Mouse (Mus musculus) brain, embryonic 14.5 days (tissue): ENCODE measurements around the gene Abcc4. TPM values are rescaled to one million over a fixed set of nuclear protein-coding genes. Genes with fewer than 3 reads are reported as not detected.
A peak's percentile ranks its signal among the peaks of the same experiment; 100 is the strongest.

Source experiments
- DNase-seq: peaks from one replicate; pipeline ENCODE4 v3.0.0-alpha.2; 2011; ENCODE audit warnings: low read depth
- CTCF ChIP-seq: fragments of 200-500 bp; IDR thresholded peaks from 2 replicates; pipeline ENCODE4 v1.5.1; 2012; ENCODE audit warnings: inconsistent platforms, mild to moderate bottlenecking, moderate library complexity, borderline replicate concordance; ENCODE audit not compliant: insufficient read depth, insufficient read length; ENCODE audit errors: extremely low read depth
- POLR2A ChIP-seq: fragments of 200-500 bp; IDR thresholded peaks from 2 replicates; pipeline ENCODE4 v1.6.1; 2012; ENCODE audit warnings: mild to moderate bottlenecking, inconsistent platforms, borderline replicate concordance; ENCODE audit not compliant: poor library complexity, insufficient read depth, insufficient read length, severe bottlenecking; ENCODE audit errors: extremely low read depth
- polyA plus RNA-seq: library from polyadenylated mRNA; depleted of rRNA; stranded (reverse); fragments of >200 nt; gene quantifications from 2 replicates; pipeline ENCODE4 v1.2.3, GENCODE M21; 2012

Abcc4 gene
- polyA plus RNA-seq, 1 experiment = 1.7 TPM

DNA sequence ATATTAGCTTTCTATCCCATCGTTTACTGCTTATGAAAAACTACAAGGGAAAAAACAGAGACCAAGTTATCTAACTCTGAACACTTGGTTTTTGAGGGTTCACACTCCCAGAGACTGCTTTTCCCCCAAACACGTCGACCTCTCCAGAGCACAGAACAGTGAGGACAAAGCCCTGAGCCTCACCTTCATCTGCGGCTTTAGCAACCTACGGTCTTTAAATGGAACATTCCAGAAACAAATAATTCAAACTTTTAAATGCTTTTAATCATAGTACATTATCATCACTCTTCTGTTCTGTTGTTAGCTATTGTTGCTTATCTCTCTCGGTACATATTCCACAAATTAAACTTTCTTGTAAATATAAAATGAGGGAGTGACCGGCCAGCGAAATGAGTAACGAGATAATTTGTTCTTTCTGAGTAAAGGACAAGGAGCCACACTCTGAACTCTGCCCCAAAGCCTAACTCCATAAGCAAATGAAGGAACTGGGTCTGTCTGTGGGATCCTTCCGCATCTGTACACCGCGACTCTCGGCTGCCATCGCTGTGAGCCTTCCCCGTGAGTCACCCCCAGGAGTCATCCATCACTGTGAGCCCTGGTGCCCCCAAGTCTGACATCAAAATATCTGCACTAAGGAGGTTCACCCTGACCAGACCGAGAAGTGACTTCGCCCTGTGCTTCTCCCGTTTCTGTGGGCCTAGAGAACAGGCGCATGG lies 126.8 kb downstream of the Abcc4 start:
- DNase-seq = no peak
- TF ChIP-seq CTCF (no peak), POLR2A (no peak)

DNA sequence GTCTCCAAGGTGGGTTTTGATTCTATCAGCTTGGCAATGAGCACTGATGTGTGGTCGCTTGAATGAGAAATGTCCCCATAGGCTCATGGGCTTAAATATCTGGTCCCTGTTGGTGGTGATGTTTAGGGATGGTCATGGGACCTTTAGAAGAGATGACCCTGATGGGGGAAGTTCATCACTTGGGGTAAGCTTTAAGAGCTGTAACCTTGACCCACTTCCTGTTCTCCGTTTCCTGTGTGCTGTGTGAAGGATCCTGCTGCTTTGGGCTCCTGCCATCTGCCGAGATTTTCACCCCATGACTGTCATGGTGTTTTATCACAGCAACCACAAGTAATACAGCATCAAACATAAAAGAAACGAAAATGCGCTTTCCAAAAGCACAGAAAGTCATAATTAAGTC lies 128.1 kb downstream of the Abcc4 start:
- no peak for DNase-seq
- TF ChIP-seq CTCF = no peak
- TF ChIP-seq POLR2A = no peak

DNA sequence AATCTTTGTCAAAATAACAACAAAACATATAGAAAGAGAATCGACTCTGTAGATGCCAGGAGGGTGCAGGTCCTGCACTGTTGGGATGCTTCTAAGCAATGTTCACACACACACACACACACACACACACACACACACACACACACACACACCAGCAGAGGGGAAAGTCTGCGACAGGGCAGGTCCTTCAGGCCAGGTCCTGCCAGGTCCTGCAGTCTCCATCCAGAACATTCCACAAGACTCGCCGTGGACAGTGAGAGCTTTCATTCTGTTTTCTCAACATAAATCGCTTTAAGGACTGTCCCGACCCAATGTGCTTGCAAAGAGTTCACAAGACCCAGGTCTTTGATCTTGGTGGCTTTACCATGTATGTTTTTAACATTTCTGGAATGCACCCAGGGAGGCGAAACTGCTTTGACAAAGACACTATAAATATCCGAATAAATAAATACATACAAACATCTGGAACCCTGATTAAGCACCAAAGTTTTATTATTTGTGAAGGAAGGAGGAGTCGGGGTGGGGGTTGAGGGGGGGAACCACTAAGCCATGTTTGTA lies 133.3 kb downstream of the Abcc4 start:
- DNase-seq = no peak
- TF ChIP-seq POLR2A (no peak), CTCF (no peak)

DNA sequence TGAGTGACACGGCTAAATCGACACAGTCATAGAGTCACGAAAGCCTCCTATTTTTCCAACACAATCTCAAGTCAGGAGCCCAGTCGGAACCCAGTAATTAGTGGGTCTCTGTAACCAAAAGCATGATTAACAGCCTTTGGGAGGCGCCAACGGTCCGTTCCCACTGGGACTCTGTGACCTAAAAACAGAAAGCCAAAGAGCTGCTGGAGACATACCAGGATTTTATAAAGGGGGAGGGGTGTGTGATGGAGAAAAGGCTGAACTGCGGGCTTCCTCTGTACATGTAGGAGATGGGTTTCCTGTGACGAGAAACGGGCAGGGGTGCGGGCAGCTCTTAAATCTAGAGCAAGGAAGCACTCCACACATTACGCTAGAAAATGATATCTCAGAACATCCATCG lies 136.4 kb downstream of the Abcc4 start:
- TF ChIP-seq POLR2A (no peak), CTCF (no peak)
- DNase-seq = no peak

DNA sequence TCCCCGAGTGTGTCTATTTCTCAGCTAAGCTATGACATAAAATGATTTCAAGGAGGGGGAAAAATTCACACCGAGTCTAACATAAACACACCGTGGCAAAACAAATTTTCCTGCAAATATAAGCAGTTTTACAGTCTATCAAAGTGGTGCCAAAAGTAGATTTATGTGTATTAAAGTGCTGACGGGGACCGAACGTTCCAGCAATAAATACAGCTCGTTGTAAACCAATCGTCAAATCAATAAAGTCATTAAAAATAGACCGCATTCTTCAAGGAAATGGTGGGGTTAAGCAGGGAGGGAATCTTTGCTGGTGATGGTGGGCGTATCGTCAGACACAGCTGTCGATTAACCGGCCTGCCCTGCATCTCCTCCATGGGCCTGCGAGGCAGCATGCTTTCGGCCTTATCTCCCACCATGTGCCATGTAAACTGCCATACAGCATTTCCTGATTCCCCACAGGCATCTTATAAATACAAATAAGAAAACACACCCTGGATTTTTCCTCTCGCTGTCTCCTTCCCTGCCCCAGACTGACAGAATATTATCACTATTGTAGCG lies 137.8 kb downstream of the Abcc4 start:
- TF ChIP-seq CTCF (no peak), POLR2A (no peak)
- peak; percentile 52 for DNase-seq

DNA sequence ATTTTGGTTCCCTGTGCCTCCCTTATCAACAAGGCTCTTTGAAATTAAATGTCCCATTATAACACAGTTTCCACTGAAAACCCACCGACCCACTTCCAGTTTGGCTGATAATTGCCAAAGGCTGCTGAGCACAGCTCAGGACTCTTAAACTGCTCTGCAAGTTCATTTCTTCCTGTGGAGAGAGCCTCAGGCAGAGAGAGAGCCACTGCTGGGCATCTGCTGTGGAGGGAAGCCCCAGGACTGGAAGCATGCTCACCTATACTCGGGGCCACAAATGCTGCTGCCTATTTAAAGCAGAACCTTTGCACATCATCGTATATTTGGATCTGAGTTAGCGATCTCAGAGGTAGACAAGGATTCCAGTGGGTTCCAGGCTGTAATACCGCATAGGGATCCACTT lies 139.2 kb downstream of the Abcc4 start:
- DNase-seq = no peak

DNA sequence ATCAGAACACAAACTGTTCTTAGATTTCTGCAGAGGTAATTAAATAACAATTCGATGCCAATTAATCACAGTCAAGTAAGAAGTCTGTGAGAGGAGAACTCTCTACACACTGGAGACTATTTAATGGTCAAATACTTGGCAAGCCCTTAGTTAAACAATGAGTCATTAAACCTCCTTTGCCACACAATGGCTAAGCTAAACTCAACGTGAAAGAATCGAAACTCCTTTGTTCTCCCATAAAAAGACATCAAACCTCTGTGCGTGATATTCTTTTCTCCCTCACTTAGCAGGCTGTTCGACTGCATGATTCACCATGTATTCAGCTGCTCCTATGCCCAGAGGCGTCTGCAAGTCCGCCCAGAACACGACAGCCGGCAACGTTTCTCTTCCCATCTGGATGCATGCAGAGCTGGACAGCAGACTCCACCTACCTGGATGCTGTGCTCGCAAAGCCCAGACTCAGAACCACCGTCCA lies 139.8 kb downstream of the Abcc4 start:
- peak; percentile 89 for DNase-seq
- TF ChIP-seq CTCF = no peak
- TF ChIP-seq POLR2A = no peak

More for the DNA sequence above, 139.2 kb downstream of the Abcc4 start:
- TF ChIP-seq POLR2A = no peak
- no peak for TF ChIP-seq CTCF

DNA sequence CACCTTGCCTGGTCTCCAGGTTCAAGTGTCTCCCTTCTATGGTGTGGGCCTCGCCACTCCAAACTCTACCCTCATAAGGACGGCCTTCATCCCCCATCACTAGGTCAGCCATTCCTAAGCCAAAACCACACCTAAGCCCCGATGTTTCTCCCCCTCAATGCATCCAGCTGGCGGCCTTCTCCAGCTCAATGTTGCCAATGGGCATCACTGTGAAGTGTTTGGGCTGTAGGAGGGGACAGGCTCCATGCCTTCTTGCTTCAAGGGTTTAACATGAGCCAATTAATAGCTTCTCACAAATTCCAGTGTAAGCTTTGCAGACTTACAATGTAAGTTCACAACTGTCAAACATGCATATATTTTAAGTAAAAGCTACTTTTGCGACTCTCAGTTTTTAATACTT lies 140.3 kb downstream of the Abcc4 start:
- TF ChIP-seq CTCF (no peak), POLR2A (no peak)
- peak; percentile 53 for DNase-seq

DNA sequence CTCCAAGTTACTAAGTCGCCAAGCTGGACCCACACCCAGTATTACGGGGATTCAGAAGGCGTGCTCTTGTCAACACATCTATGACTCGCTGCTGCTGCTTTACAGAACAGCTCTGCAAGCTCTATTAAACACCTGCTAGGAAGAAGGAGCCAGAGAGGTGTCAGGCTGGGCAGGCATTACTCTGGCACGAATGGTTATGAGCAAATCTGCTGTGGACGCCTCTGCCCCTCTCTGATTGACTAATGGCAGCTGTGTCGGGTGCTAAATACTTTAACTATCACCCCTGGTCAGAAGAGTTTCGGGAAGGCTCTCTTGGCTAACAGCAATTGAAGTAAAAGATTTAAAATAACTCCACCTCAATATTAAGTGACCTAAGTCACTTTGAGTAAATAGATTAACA lies 142.4 kb downstream of the Abcc4 start:
- no peak for TF ChIP-seq POLR2A
- no peak for TF ChIP-seq CTCF
- peak; percentile 44 for DNase-seq

DNA sequence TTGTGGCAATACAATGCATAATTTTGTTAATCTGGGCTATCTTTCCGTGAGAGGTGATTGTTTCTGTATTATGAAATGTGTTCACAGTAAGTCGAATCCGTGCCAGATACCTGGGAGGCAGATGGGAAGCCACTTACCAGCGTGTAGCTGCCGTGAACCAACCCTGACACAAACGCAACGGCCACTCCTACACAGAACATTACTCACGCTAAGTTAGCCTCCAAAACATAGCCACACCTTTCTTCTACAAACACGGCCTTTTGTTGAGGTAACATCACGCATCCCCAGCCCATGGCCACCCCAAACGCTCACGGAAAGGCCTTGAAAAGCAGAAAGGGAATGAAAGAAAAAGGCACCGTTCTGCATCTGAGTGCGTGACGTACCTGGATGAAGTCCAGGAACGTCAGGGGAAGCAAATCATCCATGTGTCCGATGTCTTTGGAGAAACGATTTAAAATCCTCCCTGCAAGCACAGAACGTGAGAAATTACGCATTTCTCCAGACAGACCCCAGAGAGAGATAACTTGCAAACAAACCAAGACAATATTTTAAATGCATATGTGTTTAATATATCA lies 153.0 kb downstream of the Abcc4 start:
- no peak for TF ChIP-seq CTCF
- TF ChIP-seq POLR2A = no peak
- peak; percentile 33 for DNase-seq

DNA sequence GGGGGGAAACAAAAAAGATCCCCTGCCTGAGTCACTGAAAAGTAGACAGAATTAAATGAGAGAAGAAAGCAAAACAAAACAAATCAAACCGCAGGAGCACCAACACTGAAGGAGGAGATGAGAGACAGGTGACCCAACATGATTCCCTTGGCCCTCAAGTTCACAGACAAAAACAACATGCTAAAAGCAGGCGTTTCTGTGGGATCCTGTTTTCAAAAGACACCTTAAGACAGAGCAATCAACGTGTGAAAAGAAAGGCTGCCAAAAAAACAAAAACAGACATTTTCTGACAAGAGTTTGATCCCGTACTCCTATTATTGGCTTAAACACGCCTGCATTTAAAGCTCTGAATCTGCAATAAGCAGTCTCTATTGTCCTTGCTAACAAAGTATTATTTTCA lies 153.6 kb downstream of the Abcc4 start:
- TF ChIP-seq CTCF = no peak
- TF ChIP-seq POLR2A = no peak
- DNase-seq = no peak
